Mouse (Mus musculus) heart, postnatal 0 days (tissue): ENCODE measurements at regions not wholly inside any gene's neighbourhood (a gene's known extent, or its start where the extent isn't known, plus 50 kb on each side); places are given as distances from the start of the nearest gene placed in this dataset.

Experiments used
- CTCF ChIP-seq: IDR thresholded peaks from 2 replicates; pipeline ENCODE4 v1.5.1; 2016; ENCODE audit warnings: antibody characterized with exemption, control low read depth, low read depth
- EP300 ChIP-seq: IDR thresholded peaks from 2 replicates; pipeline ENCODE4 v1.6.1; 2016; ENCODE audit warnings: antibody characterized with exemption, low read depth

GRCm38 (mm10) chr9:43465731-43466330 is 155.2 kb downstream of the Trim29 start:
- TF ChIP-seq CTCF (no peak), EP300 (no peak)
